Mouse (Mus musculus): Measurements from ENCODE around the gene Farp1. TPM values are rescaled to one million over a fixed set of nuclear protein-coding genes. Genes with fewer than 3 reads are reported as not detected.

Farp1 gene
- polyA plus RNA-seq, 1 experiment from 2014 or later = 5.1 TPM

DNA sequence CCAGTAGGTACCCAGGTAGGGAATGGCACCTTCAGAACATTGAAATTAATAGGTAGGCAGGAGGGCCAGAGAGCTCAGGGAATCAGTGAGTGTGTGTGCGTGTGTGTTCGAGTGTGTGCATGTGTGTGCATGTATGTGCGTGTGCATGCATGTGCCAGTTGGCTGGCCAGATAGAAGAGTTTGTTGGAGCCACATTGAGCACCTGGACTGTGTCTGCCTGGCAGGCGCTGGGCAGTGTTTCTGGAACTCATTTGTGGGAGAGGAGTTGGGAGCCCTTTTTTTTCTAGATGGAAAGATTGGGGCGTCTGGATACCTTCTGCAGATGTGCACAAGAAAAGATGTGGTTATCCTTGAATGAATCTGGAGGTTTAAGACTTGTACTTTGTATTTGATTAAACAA lies 19.1 kb downstream of the Farp1 start:
- DNase-seq (ENCODE audit: low spot score) = no peak

- DNase-seq (ENCODE audit: low spot score) = no peak
These were observed 22.8 kb downstream of the Farp1 start for GRCm38 (mm10) chr14:121057750-121058149.

GRCm38 (mm10) chr14:121058481-121058880 lies 23.5 kb downstream of the Farp1 start:
- DNase-seq (ENCODE audit: low spot score) = no peak

DNA sequence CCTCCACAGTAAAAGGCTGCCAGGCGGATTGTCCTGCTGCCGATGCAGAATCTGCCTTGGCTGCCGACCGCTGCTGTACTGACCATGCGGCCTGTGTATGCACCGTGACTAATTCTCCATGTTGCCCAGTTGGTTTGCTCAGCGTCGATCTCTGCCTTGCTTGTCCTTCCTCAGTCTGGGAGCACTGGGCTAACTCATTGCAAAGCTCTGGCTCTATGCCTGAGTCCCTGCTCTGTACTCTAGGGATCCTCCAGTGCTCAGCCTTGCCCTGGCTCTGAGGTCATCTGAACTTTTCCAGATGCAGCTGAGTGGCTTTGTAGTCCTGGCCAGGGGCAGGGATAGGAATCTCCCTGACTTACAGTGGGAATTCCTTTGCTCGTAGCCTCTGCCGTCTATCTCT lies 24.3 kb downstream of the Farp1 start:
- no peak for DNase-seq (ENCODE audit: low spot score)

DNA sequence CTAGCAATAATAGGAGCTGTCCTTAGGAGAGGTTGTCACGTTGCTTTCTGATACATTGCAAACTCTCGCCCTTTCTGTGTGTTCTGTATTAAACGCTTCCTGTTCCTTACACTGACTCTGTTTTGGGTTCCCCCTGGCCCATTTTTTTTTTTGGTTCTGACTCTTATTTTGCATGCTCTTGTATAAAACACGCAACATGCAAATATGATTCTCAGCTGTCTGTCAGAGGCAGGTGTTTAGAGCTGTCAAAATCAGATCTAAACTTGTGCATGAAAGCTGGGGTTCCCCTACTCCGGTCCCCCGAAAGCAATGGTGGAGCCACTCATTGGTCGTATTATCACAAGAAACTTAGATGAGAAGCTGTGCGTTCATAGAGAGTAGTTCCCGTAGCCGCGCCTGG lies 25.5 kb downstream of the Farp1 start:
- no peak for DNase-seq (ENCODE audit: low spot score)

DNA sequence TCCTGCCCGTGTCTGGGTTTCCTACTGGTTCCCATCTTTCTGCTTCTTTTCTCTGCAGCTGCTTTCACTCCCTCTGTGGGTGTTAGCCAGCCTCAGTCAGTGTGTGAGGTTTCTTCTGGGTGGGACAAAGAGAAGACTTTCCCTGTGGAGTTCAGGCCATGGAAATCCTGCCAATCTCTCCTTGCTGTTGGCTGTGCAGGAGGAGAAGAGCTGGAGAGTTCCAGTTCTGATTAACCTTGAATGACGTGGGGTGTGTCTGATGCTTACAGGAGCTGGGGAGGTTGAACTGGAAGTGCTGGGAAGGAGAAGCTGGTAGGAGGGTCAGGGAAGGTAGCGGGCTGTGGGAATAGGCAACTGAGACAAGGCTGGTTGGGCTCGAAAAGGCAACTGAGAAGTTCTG lies 26.7 kb downstream of the Farp1 start:
- no peak for DNase-seq (ENCODE audit: low spot score)

DNA sequence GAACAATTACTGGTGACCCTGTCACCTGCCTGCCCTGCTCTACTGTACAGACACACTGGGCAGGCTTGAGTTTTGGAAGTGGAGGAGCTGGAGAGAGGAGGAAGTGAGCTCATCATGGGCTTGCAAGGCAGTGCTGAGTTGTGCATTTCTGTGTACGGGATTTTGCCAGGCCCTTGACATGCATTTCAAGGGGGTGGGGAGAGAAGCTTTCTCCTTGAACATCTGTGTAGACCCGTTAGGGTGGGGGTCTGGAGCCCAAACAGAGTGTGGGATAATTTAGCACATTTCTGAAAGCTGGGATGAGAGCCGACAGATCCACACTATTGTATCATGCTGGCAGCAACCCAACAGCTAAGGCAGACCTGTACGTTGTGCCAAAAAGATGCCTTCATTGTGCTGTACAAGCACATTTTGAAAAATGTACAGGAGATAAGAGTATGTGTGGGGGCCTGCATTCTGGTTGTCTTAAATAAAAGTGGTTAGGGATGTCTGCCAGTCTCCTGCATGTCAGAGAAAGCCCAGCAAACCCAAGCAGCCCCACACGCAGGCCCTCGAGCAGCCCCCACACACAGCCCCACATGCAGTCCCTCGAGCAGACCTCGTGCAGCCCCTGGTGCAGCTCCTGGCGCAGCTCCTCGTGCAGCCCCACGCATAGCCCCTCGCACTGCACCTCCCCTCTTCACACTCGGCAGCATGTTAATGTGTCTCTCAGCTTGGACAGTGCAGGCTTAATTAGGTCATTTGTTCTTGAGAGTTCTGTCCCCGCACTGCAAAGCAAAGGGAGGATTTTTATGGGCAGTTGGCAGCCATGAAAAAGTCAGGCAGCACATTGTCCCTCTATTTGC lies 27.5 kb downstream of the Farp1 start:
- DNase-seq (ENCODE audit: low spot score) = no peak

DNA sequence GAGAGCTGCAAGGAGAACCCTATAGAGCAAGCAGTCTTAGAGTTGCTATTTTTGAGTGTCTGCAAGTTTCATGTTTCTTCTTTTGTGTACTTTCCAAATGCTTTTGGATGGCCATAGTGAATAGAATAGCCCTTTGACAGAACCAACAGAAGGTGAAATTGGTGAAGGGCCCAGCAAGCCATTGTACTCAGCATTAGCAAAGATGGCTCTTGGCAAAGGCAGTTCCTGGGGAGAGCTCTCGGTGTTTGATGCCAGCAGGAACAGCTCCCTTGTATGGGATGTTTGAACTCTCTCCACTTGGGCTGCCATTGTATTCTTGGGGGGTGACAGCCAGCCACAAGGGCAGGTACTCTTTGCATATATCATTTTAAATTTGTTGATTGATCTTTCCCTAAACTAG lies 29.7 kb downstream of the Farp1 start:
- no peak for DNase-seq (ENCODE audit: low spot score)

DNA sequence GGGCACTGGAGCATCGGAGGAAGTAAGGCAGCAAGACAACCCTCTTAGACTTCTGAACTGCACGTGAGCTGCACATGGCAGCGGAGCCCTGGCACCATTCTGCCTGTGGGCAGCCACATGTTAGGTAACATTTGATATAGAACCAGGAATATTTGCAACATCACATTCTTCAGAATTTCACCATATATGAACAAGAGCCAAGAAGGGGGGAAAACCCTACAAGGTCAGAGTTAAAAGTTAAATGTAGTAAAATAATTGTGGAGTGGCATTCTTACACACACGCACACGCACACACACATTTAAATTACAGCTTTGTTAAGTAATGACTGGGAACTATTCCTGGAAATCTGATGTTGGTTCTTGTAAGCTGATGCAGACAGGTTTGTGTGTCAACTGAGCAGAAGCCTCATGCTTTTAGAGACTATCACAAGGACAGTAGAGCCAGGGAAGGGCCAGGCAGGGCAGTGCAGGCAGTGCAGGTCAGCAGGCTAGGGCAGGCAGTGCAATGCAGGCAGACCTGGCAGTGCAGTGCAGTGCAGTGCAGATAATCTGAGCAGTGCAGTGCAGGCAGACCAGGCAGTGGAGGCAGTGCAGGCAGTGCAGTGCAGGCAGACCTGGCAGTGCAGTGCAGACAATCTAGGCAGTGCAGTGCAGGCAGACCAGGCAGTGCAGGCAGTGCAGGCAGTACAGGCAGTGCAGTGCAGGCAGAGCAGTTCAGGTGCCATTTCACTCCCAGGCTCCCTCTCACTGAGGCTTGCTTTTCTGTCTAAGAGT lies 38.3 kb downstream of the Farp1 start:
- DNase-seq (ENCODE audit: low spot score) = no peak

DNA sequence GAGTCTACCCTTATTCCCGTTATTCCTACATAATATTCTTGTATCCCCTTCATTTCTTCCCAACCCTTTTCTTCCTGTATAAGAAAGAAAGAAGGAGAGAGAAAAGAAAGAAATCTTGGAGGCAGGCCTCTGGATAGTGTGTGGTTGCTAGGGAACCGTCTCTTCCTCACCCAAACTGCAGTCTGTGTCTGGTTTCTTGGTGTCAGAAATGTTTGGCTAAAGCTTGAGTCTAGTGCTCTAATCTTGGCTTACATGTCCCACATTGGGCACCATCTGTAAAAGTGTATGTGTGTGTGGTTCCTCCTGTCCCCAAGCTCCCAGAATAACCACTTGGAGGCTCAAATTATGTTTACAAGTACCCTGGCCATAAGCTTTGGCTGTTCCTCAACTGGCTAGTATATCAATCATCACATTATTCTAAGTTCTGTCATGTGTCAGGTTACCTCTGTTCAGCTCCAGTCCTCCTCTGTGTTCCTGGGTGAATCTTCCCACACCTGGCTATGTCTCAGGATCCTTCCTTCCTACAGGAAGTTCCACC lies 39.3 kb downstream of the Farp1 start:
- DNase-seq (ENCODE audit: low spot score) = no peak

DNA sequence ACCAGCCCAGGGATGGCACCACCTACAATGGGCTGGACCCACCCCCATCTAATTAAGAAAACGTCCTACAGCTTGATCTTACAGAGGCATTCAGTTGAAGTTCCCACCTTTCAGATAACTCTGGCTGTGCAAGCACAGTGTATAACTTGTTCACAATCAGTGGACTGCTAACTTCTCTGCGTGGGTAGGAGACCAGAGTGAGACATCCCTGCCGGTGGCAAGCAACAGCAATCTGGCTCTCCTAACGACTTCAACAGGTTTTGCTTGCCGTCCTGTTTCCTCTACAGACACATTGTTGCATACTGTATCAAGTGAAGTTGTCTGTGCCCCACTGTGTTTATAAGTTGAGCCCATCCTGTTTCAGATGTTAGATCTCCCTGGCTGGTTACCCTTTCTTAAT lies 45.7 kb downstream of the Farp1 start:
- no peak for DNase-seq (ENCODE audit: low spot score)

- no peak for DNase-seq (ENCODE audit: low spot score)
These were observed 47.3 kb downstream of the Farp1 start for GRCm38 (mm10) chr14:121082341-121082740.

DNA sequence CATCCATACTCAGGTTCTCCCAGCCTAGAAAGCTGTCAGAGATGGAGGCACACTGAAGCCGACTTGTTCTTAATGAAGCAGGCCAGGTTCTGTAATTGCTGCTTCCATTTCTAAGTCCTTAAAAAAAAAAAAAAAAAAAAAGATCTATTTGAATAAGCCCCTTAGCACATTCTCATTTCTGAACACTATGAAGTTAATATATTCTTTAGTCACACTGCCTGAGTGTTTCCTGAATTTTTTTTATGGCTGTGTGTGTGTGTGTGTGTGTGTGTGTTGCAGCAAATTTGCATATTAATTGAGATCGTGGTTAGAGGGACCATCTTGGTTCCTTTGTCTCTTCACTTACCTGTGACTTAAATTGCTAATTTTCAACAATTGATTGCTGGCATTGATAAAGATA lies 47.8 kb downstream of the Farp1 start:
- DNase-seq (ENCODE audit: low spot score) = no peak

- DNase-seq (ENCODE audit: low spot score) = no peak
These were observed 48.4 kb downstream of the Farp1 start for GRCm38 (mm10) chr14:121083352-121083751.

DNA sequence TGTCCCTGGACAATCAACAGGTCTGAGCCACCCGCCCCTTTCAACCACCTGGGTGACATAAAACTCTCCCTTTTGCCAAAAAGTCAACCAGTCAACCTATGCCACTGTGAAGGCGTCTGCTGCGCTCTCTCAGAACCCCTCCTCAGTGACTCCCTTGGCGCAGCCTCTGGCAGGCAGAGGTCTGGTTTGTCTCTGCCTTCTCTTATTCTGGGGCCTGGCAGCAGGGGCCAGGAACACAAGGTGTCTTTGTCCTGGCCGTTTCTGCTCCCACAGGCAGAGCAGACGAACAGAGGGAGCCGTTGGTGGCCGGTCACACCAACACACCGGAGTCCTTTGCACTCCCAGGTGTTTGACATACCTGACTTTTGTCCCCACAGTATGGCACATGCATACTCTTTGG lies 57.5 kb downstream of the Farp1 start:
- DNase-seq (ENCODE audit: low spot score) = no peak

DNA sequence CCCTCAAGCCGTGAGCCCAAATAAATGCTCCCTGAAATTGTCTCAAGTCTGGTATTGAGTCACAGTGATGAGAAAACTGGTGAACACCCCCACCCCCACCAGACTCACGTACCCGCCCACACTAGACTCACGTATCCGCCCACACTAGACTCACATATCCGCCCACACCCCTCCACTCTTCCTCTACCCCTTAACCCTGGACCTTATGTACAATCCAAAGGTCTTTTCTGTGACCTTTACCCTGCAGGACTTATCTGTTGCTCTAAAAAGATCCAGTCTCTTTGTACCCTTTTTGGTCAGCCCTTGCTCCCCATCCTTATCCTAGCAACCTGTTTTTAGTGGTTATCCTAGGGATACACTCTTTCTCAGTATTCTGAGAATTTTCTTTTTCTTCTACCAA lies 58.9 kb downstream of the Farp1 start:
- DNase-seq (ENCODE audit: low spot score) = no peak

DNA sequence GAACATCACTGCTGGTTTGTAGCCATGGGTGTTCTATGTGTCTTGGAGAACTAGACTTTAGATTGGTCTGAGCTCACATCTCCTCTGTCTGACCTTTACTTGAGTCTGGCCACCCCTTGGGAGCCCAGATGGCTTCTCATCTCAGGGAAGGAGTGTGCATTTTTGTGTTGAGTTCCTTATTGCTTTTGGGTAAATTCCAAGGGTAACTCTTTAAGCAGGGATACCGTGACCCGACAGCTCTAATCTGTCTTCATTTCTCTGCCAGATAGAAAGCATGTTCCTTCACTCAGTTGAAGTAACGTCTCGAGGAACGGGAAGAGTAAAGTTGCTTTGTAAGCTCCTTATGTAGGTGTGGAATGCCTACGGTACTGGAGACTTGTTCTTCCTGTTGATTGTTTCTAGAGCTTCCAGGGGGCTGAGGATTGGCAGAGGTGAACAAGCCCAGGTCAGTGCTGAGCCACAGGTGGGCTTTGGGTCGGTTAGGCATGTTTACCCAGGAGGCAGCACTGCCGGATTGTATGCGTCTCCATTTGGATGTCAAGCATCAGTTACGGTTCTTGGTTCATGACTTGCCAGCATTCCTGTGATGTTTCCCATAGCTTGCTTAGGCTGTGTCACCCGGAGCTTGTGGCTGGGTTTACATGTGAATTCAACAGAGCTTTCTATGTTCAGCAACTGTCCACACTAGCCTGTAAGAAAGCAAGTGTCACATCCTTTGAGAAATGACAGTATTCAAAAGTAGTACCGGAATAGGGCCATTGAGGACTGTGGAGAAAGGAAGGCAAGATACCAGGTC lies 62.8 kb downstream of the Farp1 start:
- no peak for DNase-seq (ENCODE audit: low spot score)

DNA sequence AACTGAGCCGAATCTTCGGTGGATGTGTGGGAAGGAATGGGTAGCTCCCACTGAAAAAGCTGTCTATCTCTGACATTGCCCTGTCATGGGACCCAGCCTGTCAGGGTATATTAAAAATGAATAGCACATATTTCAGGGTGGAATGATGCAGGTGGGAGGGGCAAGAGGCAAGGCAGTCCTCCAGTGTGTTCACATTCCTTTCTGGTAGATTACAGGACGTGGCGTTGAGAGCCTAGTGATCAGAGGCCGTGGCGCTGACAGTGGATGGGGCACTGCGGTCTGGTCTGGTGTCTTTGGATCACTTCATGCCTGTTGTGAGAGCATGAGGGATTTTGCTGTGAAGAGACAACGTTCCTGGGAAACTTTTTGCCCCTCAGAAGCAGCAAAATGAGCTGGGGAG lies 64.1 kb downstream of the Farp1 start:
- no peak for DNase-seq (ENCODE audit: low spot score)

DNA sequence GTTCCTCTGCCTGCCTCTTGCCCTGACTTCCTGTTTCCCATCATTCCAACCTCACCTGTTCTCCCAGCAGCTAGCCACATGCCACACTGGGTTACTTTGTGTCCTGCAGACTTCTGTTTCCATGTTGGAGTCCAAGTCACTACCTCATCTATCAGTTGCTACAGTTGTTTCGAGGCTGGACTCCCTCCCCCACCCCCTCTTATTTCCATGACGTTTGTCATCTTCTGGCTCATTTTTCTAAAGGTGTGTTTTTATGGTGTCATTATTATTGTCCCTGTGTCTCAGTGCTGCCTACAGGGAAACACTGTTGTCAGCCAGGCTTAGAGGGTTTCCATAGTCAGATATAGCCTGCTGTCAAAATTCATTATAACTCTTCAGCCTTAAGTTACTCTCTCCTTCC lies 64.9 kb downstream of the Farp1 start:
- no peak for DNase-seq (ENCODE audit: low spot score)

DNA sequence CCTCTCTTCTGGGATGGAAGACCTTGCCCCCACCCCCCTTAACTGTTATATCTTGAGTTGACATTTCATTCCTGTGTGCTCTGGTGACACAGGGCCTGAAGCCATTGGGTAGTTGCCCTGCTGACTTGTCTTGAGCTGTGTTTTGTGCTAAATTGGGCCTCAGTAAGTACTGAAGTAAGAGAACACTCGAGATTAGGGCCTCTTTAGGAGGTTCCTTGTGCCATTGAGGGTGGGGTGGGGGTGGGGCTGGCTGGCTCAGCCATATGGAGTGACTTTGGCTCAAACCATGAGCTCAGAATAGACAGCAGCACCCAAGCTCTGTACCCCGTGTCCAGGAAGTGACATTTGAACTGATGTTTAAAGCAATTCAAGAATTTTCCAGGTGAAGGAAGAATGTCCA lies 65.8 kb downstream of the Farp1 start:
- no peak for DNase-seq (ENCODE audit: low spot score)

DNA sequence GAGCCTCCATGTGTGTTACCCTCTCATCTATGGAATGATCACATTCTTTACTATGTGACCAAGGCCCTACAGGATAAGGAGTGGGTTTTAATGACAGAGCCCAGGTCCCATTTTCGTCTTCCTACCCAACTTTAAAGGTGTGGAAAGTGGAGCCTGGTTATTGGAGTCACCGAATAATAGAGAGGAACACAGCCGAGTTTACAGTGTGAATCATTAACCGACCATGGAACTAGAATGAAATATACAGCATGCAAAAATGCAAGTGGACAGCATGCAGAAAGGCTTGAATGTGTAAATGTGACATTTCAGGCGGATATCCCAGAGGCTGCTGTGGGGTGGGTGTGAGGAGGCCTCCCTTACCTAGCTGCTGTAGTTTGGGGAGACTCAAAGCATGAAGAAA lies 66.5 kb downstream of the Farp1 start:
- DNase-seq (ENCODE audit: low spot score) = no peak

DNA sequence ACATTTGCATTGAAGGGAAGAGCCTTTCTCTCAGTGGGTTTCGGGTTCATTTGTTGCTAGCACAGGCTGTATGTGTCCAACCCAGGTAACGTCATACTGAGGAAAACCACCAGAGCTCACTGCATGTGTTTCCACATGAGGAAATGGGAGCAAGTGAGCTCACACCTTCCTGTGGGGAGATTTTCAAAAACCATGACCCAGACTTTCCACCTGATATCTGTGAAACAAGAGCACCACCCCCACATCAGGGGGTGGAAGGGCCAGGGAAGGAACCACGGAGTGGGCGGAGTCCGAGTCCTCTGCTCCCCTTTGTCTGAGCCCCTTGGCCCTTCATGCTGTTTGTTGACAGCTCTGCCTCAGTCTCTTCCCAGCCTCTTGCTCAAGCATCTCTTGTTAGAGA lies 67.6 kb downstream of the Farp1 start:
- DNase-seq (ENCODE audit: low spot score) = no peak
